Mouse (Mus musculus): ENCODE measurements around the gene Cacnb1.

DNA sequence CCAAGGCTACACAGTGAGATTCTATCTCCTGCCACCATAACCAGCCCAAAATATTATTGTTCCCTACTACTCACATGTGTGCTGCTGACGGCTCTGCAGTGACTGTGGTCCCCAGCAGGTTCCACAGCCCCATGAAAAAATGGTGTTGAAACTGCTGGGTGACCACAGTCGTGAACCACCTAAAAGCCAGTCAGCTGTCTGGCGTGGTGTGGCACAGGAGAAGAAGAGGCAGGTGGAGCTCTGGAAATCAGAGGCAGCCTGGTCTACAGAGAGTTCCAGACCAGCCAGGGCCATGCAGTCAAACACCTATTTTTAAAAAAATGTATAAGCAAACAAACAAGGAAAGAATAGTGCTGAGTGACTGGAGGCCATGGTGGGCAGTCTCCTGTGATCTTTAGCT, 38.6 kb upstream of the Cacnb1 start:
- TF ChIP-seq CTCF (IDR thresholded peaks at IDR 0.05; ENCODE audit: low read depth) (no peak), EP300 (IDR thresholded peaks at IDR 0.05; ENCODE audit: low read depth) (no peak)

All from liver, embryonic 14.5 days (tissue).